Mouse (Mus musculus) midbrain, embryonic 13.5 days (tissue): ENCODE measurements around the gene Rc3h1. TPM values are rescaled to one million over a fixed set of nuclear protein-coding genes. Genes with fewer than 3 reads are reported as not detected.
A peak's percentile ranks its signal among the peaks of the same experiment; 100 is the strongest.
"Not testable (repeated sequence)": the region's sequence is repeated elsewhere in the genome, so short reads cannot be mapped to it uniquely, and the experiment has no call there.

Experiments used
- ATAC-seq: fragments of 200-750 bp; cut with Nextera tagmentation; 2 replicates; pipeline ENCODE4 v1.8.0; 2017; ENCODE audit warnings: mild to moderate bottlenecking, moderate TSS enrichment, moderate library complexity
- H3K27ac ChIP-seq: fragments of 300-500 bp; sonication (generic); 2 replicates; pipeline ENCODE4 v1.5.1; 2015; ENCODE audit warnings: inconsistent platforms, mild to moderate bottlenecking, moderate library complexity
- H3K27me3 ChIP-seq: fragments of 300-500 bp; sonication (generic); 2 replicates; pipeline ENCODE4 v1.6.1; 2015; ENCODE audit warnings: mild to moderate bottlenecking, inconsistent platforms
- H3K36me3 ChIP-seq: fragments of 300-500 bp; sonication (generic); 2 replicates; pipeline ENCODE4 v1.6.1; 2015; ENCODE audit warnings: mild to moderate bottlenecking, inconsistent platforms
- H3K4me1 ChIP-seq: fragments of 300-500 bp; sonication (generic); replicated peaks from 2 replicates; pipeline ENCODE4 v1.6.1; 2015; ENCODE audit warnings: inconsistent platforms
- H3K4me2 ChIP-seq: fragments of 300-500 bp; sonication (generic); replicated peaks from 2 replicates; pipeline ENCODE4 v1.6.1; 2015; ENCODE audit warnings: moderate library complexity, mild to moderate bottlenecking, inconsistent platforms
- H3K4me3 ChIP-seq: fragments of 300-500 bp; sonication (generic); replicated peaks from 2 replicates; pipeline ENCODE4 v1.5.1; 2015; ENCODE audit warnings: mild to moderate bottlenecking, inconsistent platforms
- H3K9ac ChIP-seq: fragments of 300-500 bp; sonication (generic); replicated peaks from 2 replicates; pipeline ENCODE4 v1.6.1; 2015; ENCODE audit warnings: mild to moderate bottlenecking, inconsistent platforms
- H3K9me3 ChIP-seq: fragments of 300-500 bp; sonication (generic); 2 replicates; pipeline ENCODE4 v1.6.1; 2016; ENCODE audit warnings: mild to moderate bottlenecking, inconsistent platforms
- WGBS: fragments of 180-500 bp; shearing (Covaris S2); methylation state at CpG from one replicate; pipeline ENCODE4 v1.1.7; 2015; 5-methylcytosine and 5-hydroxymethylcytosine counted together
- polyA plus RNA-seq: library from polyadenylated mRNA; unstranded; fragments of >200 nt; fragmentation: Nextera tagmentation; extraction: Ambion mirVana; gene quantifications from 2 replicates; pipeline ENCODE4 v1.2.1, GENCODE M21; 2015

Gene Rc3h1
- polyA plus RNA-seq = 8.5 and 9.1 TPM in 2 replicates

GRCm38 (mm10) chr1:160906057-160906557, at the start of gene Rc3h1:
TSS of gene Rc3h1 (plus strand) at chr1:160906418.
- peak within 1 kb of the TSS; percentile 91 for H3K27ac ChIP-seq
- H3K4me1 ChIP-seq = peaks cover 25% of the 10 kb centered on the region
- WGBS = under 1% methylated on average over 40 of the region's 45 CpGs
- H3K9ac ChIP-seq = peak within 1 kb of the TSS; percentile 98
- peak within 1 kb of the TSS; percentile 74 for H3K4me2 ChIP-seq
- no peaks in the 10 kb centered on the region for H3K36me3 ChIP-seq
- no peaks in the 10 kb centered on the region for H3K27me3 ChIP-seq
- H3K4me3 ChIP-seq = peak within 1 kb of the TSS; percentile 97
- H3K9me3 ChIP-seq = no peaks in the 10 kb centered on the region
- ATAC-seq = peak; percentile 97

DNA sequence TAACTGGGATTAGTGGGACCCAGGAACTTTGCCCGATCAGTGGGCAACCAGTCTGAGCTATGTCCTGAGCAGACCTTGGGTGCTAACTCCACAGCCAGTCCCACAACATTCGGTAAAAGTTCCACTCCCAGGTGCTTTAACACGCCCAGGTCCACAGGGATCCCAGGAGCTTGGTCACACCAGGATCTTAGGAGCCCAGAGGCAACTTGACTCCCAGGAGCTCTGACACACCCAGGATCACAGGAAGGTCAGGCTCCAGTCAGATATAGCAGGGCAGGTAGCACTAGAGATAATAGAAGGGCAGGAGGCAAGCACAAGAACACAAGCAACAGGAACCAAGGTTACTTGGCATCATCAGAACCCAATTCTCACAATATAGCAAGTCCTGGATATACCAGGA, 48.1 kb upstream of the Rc3h1 start:
- Histone ChIP-seq H3K9ac (no peak overlapping the region), H3K27ac (no peak overlapping the region), H3K36me3 (no peaks in the 10 kb centered on the region), H3K4me1 (no peaks in the 10 kb centered on the region), H3K4me3 (no peak overlapping the region), H3K4me2 (no peak overlapping the region), H3K9me3 (no peaks in the 10 kb centered on the region), H3K27me3 (no peaks in the 10 kb centered on the region)
- ATAC-seq = no peak
- 88% methylated on average over 3 of the region's 3 CpGs for WGBS

- not testable (repeated sequence) for ATAC-seq, H3K27me3 ChIP-seq, H3K4me2 ChIP-seq, H3K27ac ChIP-seq, H3K9me3 ChIP-seq, H3K9ac ChIP-seq, H3K4me3 ChIP-seq, H3K36me3 ChIP-seq, H3K4me1 ChIP-seq
Measured at GRCm38 (mm10) chr1:160859874-160860273, 46.3 kb upstream of the Rc3h1 start.

GRCm38 (mm10) chr1:160861142-160861541, 45.1 kb upstream of the Rc3h1 start:
- H3K9ac ChIP-seq = no peak overlapping the region
- no peaks in the 10 kb centered on the region for H3K36me3 ChIP-seq
- H3K4me2 ChIP-seq = no peak overlapping the region
- H3K27me3 ChIP-seq = no peaks in the 10 kb centered on the region
- ATAC-seq = no peak
- 85% methylated on average over 2 of the region's 2 CpGs for WGBS
- H3K9me3 ChIP-seq = no peaks in the 10 kb centered on the region
- no peak overlapping the region for H3K4me3 ChIP-seq
- no peak overlapping the region for H3K27ac ChIP-seq
- no peaks in the 10 kb centered on the region for H3K4me1 ChIP-seq

- Histone ChIP-seq H3K27me3 (no peaks in the 10 kb centered on the region), H3K4me1 (no peaks in the 10 kb centered on the region), H3K9ac (no peak overlapping the region), H3K36me3 (no peaks in the 10 kb centered on the region), H3K27ac (no peak overlapping the region), H3K9me3 (no peaks in the 10 kb centered on the region), H3K4me2 (no peak overlapping the region), H3K4me3 (no peak overlapping the region)
- no peak for ATAC-seq
- WGBS = 93% methylated on average over 1 of the region's 1 CpGs
Measured at GRCm38 (mm10) chr1:160861632-160862031, 44.6 kb upstream of the Rc3h1 start.

- H3K36me3 ChIP-seq = no peaks in the 10 kb centered on the region
- no peak overlapping the region for H3K27ac ChIP-seq
- H3K4me1 ChIP-seq = no peaks in the 10 kb centered on the region
- WGBS = 77% methylated on average over 4 of the region's 4 CpGs
- H3K9me3 ChIP-seq = no peaks in the 10 kb centered on the region
- no peaks in the 10 kb centered on the region for H3K27me3 ChIP-seq
- H3K4me3 ChIP-seq = no peak overlapping the region
- H3K9ac ChIP-seq = no peak overlapping the region
- no peak for ATAC-seq
- no peak overlapping the region for H3K4me2 ChIP-seq
Measured at GRCm38 (mm10) chr1:160863027-160863426, 43.2 kb upstream of the Rc3h1 start.

GRCm38 (mm10) chr1:160874757-160875156, 31.5 kb upstream of the Rc3h1 start:
- H3K4me1 ChIP-seq = no peaks in the 10 kb centered on the region
- H3K36me3 ChIP-seq = no peaks in the 10 kb centered on the region
- H3K9ac ChIP-seq = no peak overlapping the region
- no peaks in the 10 kb centered on the region for H3K27me3 ChIP-seq
- H3K9me3 ChIP-seq = no peaks in the 10 kb centered on the region
- ATAC-seq = no peak
- no peak overlapping the region for H3K4me2 ChIP-seq
- H3K27ac ChIP-seq = no peak overlapping the region
- no peak overlapping the region for H3K4me3 ChIP-seq
- 88% methylated on average over 1 of the region's 1 CpGs for WGBS

- WGBS = 94% methylated on average over 4 of the region's 4 CpGs
- Histone ChIP-seq H3K36me3 (no peaks in the 10 kb centered on the region), H3K4me1 (no peaks in the 10 kb centered on the region), H3K27ac (no peak overlapping the region), H3K27me3 (no peaks in the 10 kb centered on the region), H3K4me3 (no peak overlapping the region), H3K9ac (no peak overlapping the region), H3K4me2 (no peak overlapping the region), H3K9me3 (no peaks in the 10 kb centered on the region)
- no peak for ATAC-seq
Measured at GRCm38 (mm10) chr1:160876968-160877367, 29.2 kb upstream of the Rc3h1 start.

- H3K9me3 ChIP-seq = no peaks in the 10 kb centered on the region
- WGBS = 83% methylated on average over 4 of the region's 4 CpGs
- H3K4me3 ChIP-seq = no peak overlapping the region
- H3K4me1 ChIP-seq = no peaks in the 10 kb centered on the region
- H3K27me3 ChIP-seq = no peaks in the 10 kb centered on the region
- no peak for ATAC-seq
- H3K9ac ChIP-seq = no peak overlapping the region
- H3K4me2 ChIP-seq = no peak overlapping the region
- no peak overlapping the region for H3K27ac ChIP-seq
- H3K36me3 ChIP-seq = no peaks in the 10 kb centered on the region
Measured at GRCm38 (mm10) chr1:160878485-160878884, 27.7 kb upstream of the Rc3h1 start.

GRCm38 (mm10) chr1:160881378-160881777, 24.8 kb upstream of the Rc3h1 start:
- ATAC-seq, H3K27me3 ChIP-seq: not testable (repeated sequence)
- 50% methylated on average over 1 of the region's 1 CpGs for WGBS

GRCm38 (mm10) chr1:160881968-160882367, 24.2 kb upstream of the Rc3h1 start:
- Histone ChIP-seq H3K4me2 (no peak overlapping the region), H3K27me3 (no peaks in the 10 kb centered on the region), H3K36me3 (no peaks in the 10 kb centered on the region), H3K4me3 (no peak overlapping the region), H3K9ac (no peak overlapping the region), H3K4me1 (no peaks in the 10 kb centered on the region), H3K9me3 (no peaks in the 10 kb centered on the region), H3K27ac (no peak overlapping the region)
- 48% methylated on average over 3 of the region's 3 CpGs for WGBS
- ATAC-seq = no peak

More at GRCm38 (mm10) chr1:160881378-160881777, 24.8 kb upstream of the Rc3h1 start:
- H3K9me3 ChIP-seq, H3K27ac ChIP-seq, H3K4me1 ChIP-seq, H3K4me2 ChIP-seq, H3K9ac ChIP-seq, H3K4me3 ChIP-seq, H3K36me3 ChIP-seq: not testable (repeated sequence)

DNA sequence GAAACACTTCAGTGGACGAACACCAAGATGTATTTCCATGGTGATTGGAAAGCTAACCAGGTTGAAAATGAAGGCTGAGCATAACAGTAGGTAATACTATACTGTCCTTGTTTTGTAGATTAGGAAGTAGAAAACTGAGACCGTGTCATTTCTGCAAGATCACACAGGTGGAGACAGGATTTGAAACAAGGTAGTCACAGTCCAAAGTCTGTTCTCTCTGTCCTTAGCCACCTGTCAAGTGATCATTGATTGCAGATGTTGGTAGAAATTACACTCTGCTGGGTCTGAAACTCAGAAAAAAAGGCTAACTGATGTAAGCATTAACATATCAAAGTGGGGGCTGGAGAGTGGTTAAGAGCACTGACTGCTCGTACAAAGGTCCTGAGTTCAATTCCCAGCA, 21.9 kb upstream of the Rc3h1 start:
- H3K4me2 ChIP-seq = no peak overlapping the region
- no peaks in the 10 kb centered on the region for H3K36me3 ChIP-seq
- 87% methylated on average over 3 of the region's 3 CpGs for WGBS
- H3K4me1 ChIP-seq = no peaks in the 10 kb centered on the region
- H3K27me3 ChIP-seq = no peaks in the 10 kb centered on the region
- no peaks in the 10 kb centered on the region for H3K9me3 ChIP-seq
- no peak for ATAC-seq
- H3K4me3 ChIP-seq = no peak overlapping the region
- H3K9ac ChIP-seq = no peak overlapping the region
- H3K27ac ChIP-seq = no peak overlapping the region

DNA sequence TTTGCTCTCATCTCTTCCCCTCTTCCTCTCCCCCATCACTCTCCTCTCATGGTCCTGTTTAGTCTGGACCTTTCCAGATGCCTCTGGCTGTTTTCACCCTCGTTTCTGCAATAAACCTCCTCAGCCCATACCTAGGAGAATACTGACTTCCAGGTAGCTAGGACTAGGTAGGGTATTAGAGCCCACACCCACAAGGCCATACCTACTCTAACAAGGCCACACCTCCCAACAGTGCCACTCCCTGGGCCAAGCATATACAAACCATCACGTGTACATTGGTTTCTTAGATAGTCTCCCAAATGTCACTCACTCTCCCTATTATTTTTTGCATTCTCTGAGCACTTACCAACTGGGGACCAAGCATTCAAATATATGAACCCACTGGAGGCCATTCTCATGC, 21.2 kb upstream of the Rc3h1 start:
- no peak overlapping the region for H3K4me3 ChIP-seq
- no peaks in the 10 kb centered on the region for H3K36me3 ChIP-seq
- H3K4me1 ChIP-seq = no peaks in the 10 kb centered on the region
- no peaks in the 10 kb centered on the region for H3K27me3 ChIP-seq
- 54% methylated on average over 2 of the region's 2 CpGs for WGBS
- H3K9me3 ChIP-seq = no peaks in the 10 kb centered on the region
- no peak overlapping the region for H3K27ac ChIP-seq
- H3K9ac ChIP-seq = no peak overlapping the region
- no peak for ATAC-seq
- no peak overlapping the region for H3K4me2 ChIP-seq
